Mouse (Mus musculus) spleen, adult 2 months (tissue): ENCODE measurements at regions not wholly inside any gene's neighbourhood (a gene's known extent, or its start where the extent isn't known, plus 50 kb on each side); places are given as distances from the start of the nearest gene placed in this dataset.

Source experiments
- DNase-seq, 2 experiments: peaks; one replicate each; pipeline versions ENCODE4 v3.0.0 to v3.0.0-alpha.2; 2012 to 2021; ENCODE audit warnings: low spot score in 2 of 2, low read depth in 1 of 2
- H3K27ac ChIP-seq: fragments of 200-500 bp; 2 replicates; pipeline ENCODE4 v1.5.1; 2012; ENCODE audit warnings: low read length, inconsistent platforms; ENCODE audit not compliant: insufficient read depth
- H3K27me3 ChIP-seq: fragments of 200-500 bp; 2 replicates; pipeline ENCODE4 v1.6.1; 2012; ENCODE audit warnings: mild to moderate bottlenecking, moderate library complexity, low read length, inconsistent platforms; ENCODE audit not compliant: control insufficient read depth, insufficient read depth
- H3K36me3 ChIP-seq: fragments of 200-500 bp; 2 replicates; pipeline ENCODE4 v1.6.1; 2012; ENCODE audit warnings: mild to moderate bottlenecking, low read length, inconsistent platforms; ENCODE audit not compliant: control insufficient read depth, insufficient read depth
- H3K4me1 ChIP-seq: fragments of 200-500 bp; 2 replicates; pipeline ENCODE4 v1.6.1; 2011; ENCODE audit warnings: inconsistent platforms; ENCODE audit not compliant: control insufficient read depth, insufficient read depth, insufficient read length
- H3K4me3 ChIP-seq: fragments of 200-500 bp; 2 replicates; pipeline ENCODE4 v1.5.1; 2011; ENCODE audit warnings: mild to moderate bottlenecking, inconsistent platforms; ENCODE audit not compliant: insufficient read depth, insufficient read length; ENCODE audit errors: extremely low read depth
- CTCF ChIP-seq: fragments of 200-500 bp; IDR thresholded peaks from 2 replicates; pipeline ENCODE4 v1.5.1; 2011; ENCODE audit warnings: mild to moderate bottlenecking, inconsistent platforms; ENCODE audit not compliant: insufficient read depth, insufficient read length, insufficient replicate concordance; ENCODE audit errors: extremely low read depth
- POLR2A ChIP-seq: fragments of 200-500 bp; IDR thresholded peaks from 2 replicates; pipeline ENCODE4 v1.6.1; 2011; ENCODE audit warnings: low read depth, low read length, inconsistent platforms
- WGBS: fragments of 180-500 bp; shearing (Covaris S2); methylation state at CpG from one replicate; pipeline ENCODE4 v1.1.7; 2018; 5-methylcytosine and 5-hydroxymethylcytosine counted together

GRCm38 (mm10) chr9:41861136-41861535 is 263.0 kb downstream of the Sorl1 start:
- Histone ChIP-seq H3K27me3 (no peaks in the 10 kb centered on the region), H3K4me1 (no peaks in the 10 kb centered on the region), H3K36me3 (no peaks in the 10 kb centered on the region), H3K4me3 (no peak overlapping the region), H3K27ac (no peak overlapping the region)
- TF ChIP-seq POLR2A (no peak), CTCF (no peak)
- DNase-seq, result no peak
- WGBS, result 65% methylated on average over 5 of the region's 5 CpGs

- 2% methylated on average over 4 of the region's 4 CpGs for WGBS
- TF ChIP-seq POLR2A (no peak), CTCF (no peak)
- Histone ChIP-seq H3K27me3 (no peaks in the 10 kb centered on the region), H3K27ac (no peak overlapping the region), H3K4me1 (no peaks in the 10 kb centered on the region), H3K4me3 (no peak overlapping the region), H3K36me3 (no peaks in the 10 kb centered on the region)
- DNase-seq, result no peak
These were observed 263.4 kb downstream of the Sorl1 start for GRCm38 (mm10) chr9:41860681-41861080.

- H3K27me3 ChIP-seq, result no peaks in the 10 kb centered on the region
- no peaks in the 10 kb centered on the region for H3K36me3 ChIP-seq
- 33% methylated on average over 3 of the region's 3 CpGs for WGBS
These were observed 264.3 kb downstream of the Sorl1 start for GRCm38 (mm10) chr9:41859780-41860179.

GRCm38 (mm10) chr9:41852099-41852498 is 272.0 kb downstream of the Sorl1 start:
- 88% methylated on average over 1 of the region's 1 CpGs for WGBS
- DNase-seq, result no peak
- Histone ChIP-seq H3K4me1 (no peaks in the 10 kb centered on the region), H3K4me3 (no peak overlapping the region), H3K36me3 (no peaks in the 10 kb centered on the region), H3K27ac (no peak overlapping the region), H3K27me3 (no peaks in the 10 kb centered on the region)
- TF ChIP-seq CTCF, result no peak
- TF ChIP-seq POLR2A, result no peak

More at GRCm38 (mm10) chr9:41859780-41860179, 264.3 kb downstream of the Sorl1 start:
- Histone ChIP-seq H3K4me1 (no peaks in the 10 kb centered on the region), H3K27ac (no peak overlapping the region), H3K4me3 (no peak overlapping the region)
- no peak for DNase-seq
- TF ChIP-seq CTCF (no peak), POLR2A (no peak)

- no peak for DNase-seq
- TF ChIP-seq POLR2A (no peak), CTCF (no peak)
- 82% methylated on average over 4 of the region's 4 CpGs for WGBS
- no peaks in the 10 kb centered on the region for H3K4me1 ChIP-seq
- H3K27ac ChIP-seq, result no peak overlapping the region
- no peaks in the 10 kb centered on the region for H3K36me3 ChIP-seq
- H3K27me3 ChIP-seq, result no peaks in the 10 kb centered on the region
- no peak overlapping the region for H3K4me3 ChIP-seq
These were observed 274.3 kb downstream of the Sorl1 start for GRCm38 (mm10) chr9:41849628-41850326.

- TF ChIP-seq POLR2A (no peak), CTCF (no peak)
These were observed 279.5 kb downstream of the Sorl1 start for GRCm38 (mm10) chr9:41844616-41845015.

More at GRCm38 (mm10) chr9:41844616-41845015, 279.5 kb downstream of the Sorl1 start:
- 84% methylated on average over 3 of the region's 3 CpGs for WGBS
- Histone ChIP-seq H3K4me3 (no peak overlapping the region), H3K4me1 (no peaks in the 10 kb centered on the region), H3K27ac (no peak overlapping the region), H3K27me3 (no peaks in the 10 kb centered on the region), H3K36me3 (no peaks in the 10 kb centered on the region)
- DNase-seq, result no peak
